Mouse (Mus musculus) C2C12 (cell line): ENCODE measurements around the gene Ldlrad1.

Source experiments
- CTCF ChIP-seq: IDR thresholded peaks from one replicate; pipeline ENCODE4 v1.5.1; 2011; ENCODE audit not compliant: control insufficient read depth, insufficient read depth, insufficient read length
- MAX ChIP-seq: IDR thresholded peaks from one replicate; pipeline ENCODE4 v1.6.1; 2011; ENCODE audit warnings: mild to moderate bottlenecking, control low read depth

DNA sequence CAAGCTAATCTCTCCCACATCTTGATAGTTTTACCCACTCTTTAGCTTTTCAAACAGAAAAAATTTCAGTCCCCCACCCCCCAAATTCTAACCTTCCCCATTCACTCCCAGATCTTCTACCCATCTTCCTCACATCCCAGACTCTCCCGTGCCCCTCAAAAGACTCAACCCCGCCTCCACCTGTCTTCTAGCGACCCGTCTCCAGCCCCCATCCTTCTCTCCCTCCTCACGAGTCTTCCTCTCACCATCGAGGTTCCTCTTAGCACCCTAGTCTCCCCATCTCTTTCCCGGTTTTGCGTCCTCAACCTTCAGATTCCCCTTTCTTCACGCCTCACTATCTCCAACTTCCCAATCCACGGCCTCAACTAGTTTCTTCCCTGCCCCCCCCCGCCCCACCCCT, 43.5 kb downstream of the Ldlrad1 start:
- TF ChIP-seq CTCF (no peak), MAX (no peak)
